Mouse (Mus musculus) liver, embryonic 14.5 days (tissue): ENCODE measurements at regions not wholly inside any gene's neighbourhood (a gene's known extent, or its start where the extent isn't known, plus 50 kb on each side); places are given as distances from the start of the nearest gene placed in this dataset.

ENCODE experiments used
- ATAC-seq: fragments of 200-750 bp; cut with Nextera tagmentation; 2 replicates; pipeline ENCODE4 v1.8.0; 2017; ENCODE audit warnings: moderate number of reproducible peaks, mild to moderate bottlenecking, moderate library complexity; ENCODE audit not compliant: insufficient read depth
- DNase-seq, 3 experiments: peaks; one replicate each; pipeline ENCODE4 v3.0.0-alpha.2; 2012 to 2013; ENCODE audit warnings: low read depth in 3 of 3, low spot score in 3 of 3
- H3K27ac ChIP-seq: fragments of 300-500 bp; sonication (generic); 2 replicates; pipeline ENCODE4 v1.5.1; 2014; ENCODE audit warnings: moderate library complexity, mild to moderate bottlenecking, control low read depth, inconsistent platforms
- H3K27me3 ChIP-seq: fragments of 300-500 bp; sonication (generic); 2 replicates; pipeline ENCODE4 v1.6.1; 2014; ENCODE audit warnings: mild to moderate bottlenecking, low read length, moderate library complexity; ENCODE audit not compliant: control insufficient read depth, insufficient read depth
- H3K36me3 ChIP-seq: fragments of 300-500 bp; sonication (generic); replicated peaks from 2 replicates; pipeline ENCODE4 v1.6.1; 2014; ENCODE audit warnings: low read depth; ENCODE audit not compliant: control insufficient read depth, insufficient read depth
- H3K4me1 ChIP-seq, 2 experiments: fragments of 200-500 bp in 1 of 2; fragments of 300-500 bp in 1 of 2; sonication (generic) in 1 of 2; replicated peaks; 2 replicates each; pipeline ENCODE4 v1.6.1; 2012 to 2014; ENCODE audit warnings: antibody characterized with exemption in 1 of 2, inconsistent platforms in 1 of 2, low read length in 1 of 2; ENCODE audit not compliant: control insufficient read depth in 2 of 2, insufficient read depth in 2 of 2
- H3K4me2 ChIP-seq: fragments of 300-500 bp; sonication (generic); 2 replicates; pipeline ENCODE4 v1.6.1; 2014; ENCODE audit warnings: low read depth, mild to moderate bottlenecking, control low read depth, moderate library complexity
- H3K4me3 ChIP-seq, 2 experiments: fragments of 200-500 bp in 1 of 2; fragments of 300-500 bp in 1 of 2; sonication (generic) in 1 of 2; 2 replicates each; pipeline ENCODE4 v1.5.1; 2012 to 2014; ENCODE audit warnings: low read depth in 2 of 2, low read length in 2 of 2, mild to moderate bottlenecking in 2 of 2, control low read depth in 1 of 2, inconsistent platforms in 1 of 2, moderate library complexity in 1 of 2; ENCODE audit not compliant: insufficient read depth in 1 of 2
- H3K9ac ChIP-seq: fragments of 300-500 bp; sonication (generic); replicated peaks from 2 replicates; pipeline ENCODE4 v1.6.1; 2014; ENCODE audit warnings: mild to moderate bottlenecking, control low read depth, moderate library complexity
- H3K9me3 ChIP-seq: fragments of 300-500 bp; sonication (generic); 2 replicates; pipeline ENCODE4 v1.6.1; 2016; ENCODE audit warnings: low read length, mixed read lengths; ENCODE audit not compliant: control insufficient read depth
- CTCF ChIP-seq: IDR thresholded peaks from 2 replicates; pipeline ENCODE4 v1.5.1; 2016; ENCODE audit warnings: antibody characterized with exemption, low read depth, control low read depth
- EP300 ChIP-seq: IDR thresholded peaks from 2 replicates; pipeline ENCODE4 v1.6.1; 2016; ENCODE audit warnings: antibody characterized with exemption, low read depth
- WGBS: fragments of 180-500 bp; shearing (Covaris S2); extraction: QIAGEN DNeasy Blood & Tissue Kit; methylation state at CpG from one replicate; pipeline ENCODE4 v1.1.7; 2014; ENCODE audit not compliant: insufficient replicate concordance; 5-methylcytosine and 5-hydroxymethylcytosine counted together

DNA sequence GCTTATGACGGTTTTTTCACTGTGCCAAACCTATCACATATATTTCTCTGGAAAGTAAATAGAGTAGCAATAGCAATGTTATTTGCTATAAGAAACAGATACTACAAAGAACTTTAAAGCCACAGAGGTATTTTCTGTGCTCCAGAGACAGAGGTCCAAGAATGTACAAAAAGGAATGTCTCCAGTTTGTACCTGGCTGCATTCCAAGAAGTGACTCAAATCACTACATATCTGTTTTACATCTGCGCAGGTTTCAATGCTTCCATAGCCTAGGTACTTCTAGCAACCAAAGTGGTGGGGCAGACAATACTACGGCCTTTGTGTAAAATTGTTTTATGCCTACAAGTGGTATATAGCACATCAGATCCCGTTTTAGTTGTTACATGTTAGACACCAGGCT is 620.7 kb upstream of the Klf6 start:
- 52% methylated on average over 4 of the region's 4 CpGs for WGBS
- H3K9me3 ChIP-seq = no peaks in the 10 kb centered on the region
- H3K27ac ChIP-seq = no peak overlapping the region
- no peak overlapping the region for H3K9ac ChIP-seq
- no peak for DNase-seq
- no peak overlapping the region for H3K4me2 ChIP-seq
- no peaks in the 10 kb centered on the region for H3K36me3 ChIP-seq
- no peak for ATAC-seq
- H3K4me1 ChIP-seq = no peaks in the 10 kb centered on the region
- H3K27me3 ChIP-seq = no peaks in the 10 kb centered on the region
- TF ChIP-seq EP300 (no peak), CTCF (no peak)
- no peak overlapping the region for H3K4me3 ChIP-seq

GRCm38 (mm10) chr13:5242782-5243181 is 618.5 kb upstream of the Klf6 start:
- H3K4me3 ChIP-seq = no peak overlapping the region
- H3K9me3 ChIP-seq = no peaks in the 10 kb centered on the region
- H3K4me1 ChIP-seq = no peaks in the 10 kb centered on the region
- H3K9ac ChIP-seq = no peak overlapping the region
- no peak overlapping the region for H3K4me2 ChIP-seq
- no peak for ATAC-seq
- no peaks in the 10 kb centered on the region for H3K27me3 ChIP-seq
- H3K36me3 ChIP-seq = no peaks in the 10 kb centered on the region
- H3K27ac ChIP-seq = no peak overlapping the region
- DNase-seq = no peak
- TF ChIP-seq EP300 (no peak), CTCF (no peak)
- 59% methylated on average over 2 of the region's 2 CpGs for WGBS

DNA sequence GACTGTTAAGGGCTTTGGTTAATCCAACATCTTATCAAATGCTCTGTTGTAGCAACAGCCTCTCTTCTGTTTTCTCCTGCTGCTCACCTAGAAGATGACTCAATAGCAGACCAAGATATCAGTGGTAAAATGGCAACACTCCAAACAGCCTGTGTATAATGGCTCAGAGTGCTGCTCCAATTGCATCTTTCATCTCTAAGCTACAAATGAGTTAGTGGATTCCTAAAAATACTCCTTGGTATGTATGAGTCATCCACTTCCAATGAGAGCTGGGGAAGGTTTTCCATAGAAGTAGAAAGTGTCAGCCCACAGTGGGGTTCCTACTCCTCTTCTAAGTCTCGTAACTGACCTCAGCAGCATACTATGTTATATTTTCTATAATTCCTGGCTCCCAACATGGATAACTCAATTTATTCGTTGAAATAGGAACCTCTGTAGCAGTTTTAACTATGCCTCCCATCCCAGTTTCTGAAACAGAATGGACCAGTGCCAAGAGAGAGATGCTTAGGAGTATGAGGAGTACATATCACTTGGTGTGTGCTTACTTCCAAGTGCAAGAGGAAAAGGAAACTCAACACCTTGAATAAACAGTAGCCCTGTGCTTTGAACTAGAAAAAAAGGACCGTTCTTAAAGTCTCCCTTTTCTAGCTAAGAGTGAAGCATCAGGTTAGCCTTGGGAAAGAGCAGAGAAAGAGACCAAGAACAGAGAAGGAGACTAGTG is 612.5 kb upstream of the Klf6 start:
- no peak for ATAC-seq
- no peaks in the 10 kb centered on the region for H3K4me1 ChIP-seq
- no peak overlapping the region for H3K9ac ChIP-seq
- TF ChIP-seq EP300 = no peak
- TF ChIP-seq CTCF = no peak
- no peak overlapping the region for H3K27ac ChIP-seq
- no peaks in the 10 kb centered on the region for H3K9me3 ChIP-seq
- no peak overlapping the region for H3K4me2 ChIP-seq
- H3K27me3 ChIP-seq = no peaks in the 10 kb centered on the region
- H3K36me3 ChIP-seq = no peaks in the 10 kb centered on the region
- 40% methylated on average over 3 of the region's 3 CpGs for WGBS
- no peak for DNase-seq
- no peak overlapping the region for H3K4me3 ChIP-seq

DNA sequence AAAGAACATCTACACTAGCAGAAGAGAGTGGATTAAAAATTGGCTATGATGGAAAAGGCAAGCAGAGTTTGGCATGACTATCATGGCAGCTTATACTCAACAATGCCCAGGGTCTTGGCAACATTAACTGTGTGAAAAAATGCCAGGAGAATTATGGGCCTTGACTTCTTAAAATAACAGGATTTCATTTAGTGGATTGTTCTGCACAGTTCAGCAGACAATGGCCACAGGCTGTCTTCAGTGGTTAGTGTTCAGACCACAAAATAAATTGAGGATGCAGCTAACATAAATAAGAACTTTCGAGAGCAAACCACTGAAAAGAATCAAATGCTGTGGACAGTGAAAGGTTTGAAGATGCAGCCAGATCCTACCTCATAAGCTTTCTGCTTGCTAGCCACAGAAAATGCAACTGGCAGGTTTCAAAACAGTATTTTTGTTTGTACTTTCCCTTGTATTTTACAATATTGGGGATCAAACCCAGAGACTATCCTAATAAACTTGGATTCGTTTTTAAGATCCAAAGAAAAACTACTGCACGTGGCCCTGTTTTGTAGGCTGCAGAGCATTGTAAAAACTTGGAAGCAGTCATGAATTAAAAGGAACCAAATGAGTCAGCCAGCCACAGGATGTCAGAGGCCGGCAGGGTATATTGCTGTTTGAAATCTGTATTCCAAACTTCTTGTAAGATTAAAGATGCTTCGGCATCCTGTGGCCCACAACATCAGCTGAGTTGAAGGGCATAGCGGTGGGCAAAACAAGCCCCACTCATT is 603.2 kb upstream of the Klf6 start:
- Histone ChIP-seq H3K4me1 (no peaks in the 10 kb centered on the region), H3K9me3 (no peaks in the 10 kb centered on the region), H3K27me3 (no peaks in the 10 kb centered on the region), H3K9ac (no peak overlapping the region), H3K36me3 (no peaks in the 10 kb centered on the region), H3K4me2 (no peak overlapping the region), H3K4me3 (no peak overlapping the region), H3K27ac (no peak overlapping the region)
- WGBS = 46% methylated on average over 6 of the region's 6 CpGs
- no peak for ATAC-seq
- DNase-seq = no peak
- TF ChIP-seq EP300 (no peak), CTCF (no peak)

DNA sequence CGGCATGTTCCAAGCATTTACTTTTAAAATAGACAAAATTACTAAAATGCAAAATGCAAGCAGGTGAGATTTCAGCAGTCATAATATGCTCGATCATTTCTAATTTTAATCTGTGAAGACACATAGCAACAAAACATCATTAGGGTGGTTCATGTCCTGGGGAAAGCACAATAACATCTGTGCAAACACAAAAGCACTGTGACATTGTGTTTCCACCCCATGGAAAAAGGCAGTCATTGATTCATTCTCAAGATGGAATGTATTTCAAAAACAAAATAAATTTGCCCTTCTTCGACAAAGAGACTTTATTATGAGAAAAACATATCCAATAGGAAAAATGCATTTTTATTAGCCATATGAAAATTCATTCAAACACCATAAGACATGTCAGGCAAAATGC is 601.5 kb upstream of the Klf6 start:
- no peak overlapping the region for H3K9ac ChIP-seq
- H3K36me3 ChIP-seq = no peaks in the 10 kb centered on the region
- no peaks in the 10 kb centered on the region for H3K9me3 ChIP-seq
- no peak for DNase-seq
- H3K27me3 ChIP-seq = no peaks in the 10 kb centered on the region
- no peak overlapping the region for H3K4me2 ChIP-seq
- no peak overlapping the region for H3K27ac ChIP-seq
- H3K4me3 ChIP-seq = no peak overlapping the region
- WGBS = 57% methylated on average over 3 of the region's 3 CpGs
- TF ChIP-seq EP300 = no peak
- no peak for TF ChIP-seq CTCF
- ATAC-seq = no peak
- no peaks in the 10 kb centered on the region for H3K4me1 ChIP-seq
